Mouse (Mus musculus) bone marrow, adult 2 months (tissue): Measurements from ENCODE around the gene Pigr. TPM values are rescaled to one million over a fixed set of nuclear protein-coding genes. Genes with fewer than 3 reads are reported as not detected.

Experiments used
- H3K27ac ChIP-seq: fragments of 200-500 bp; 2 replicates; pipeline ENCODE4 v1.5.1; 2012; ENCODE audit warnings: low read depth, mild to moderate bottlenecking, control low read depth, inconsistent platforms, low read length; ENCODE audit not compliant: control insufficient read depth, poor library complexity, insufficient read depth
- H3K4me1 ChIP-seq: fragments of 200-500 bp; 2 replicates; pipeline ENCODE4 v1.6.1; 2011; ENCODE audit warnings: low read length; ENCODE audit not compliant: control insufficient read depth, insufficient read depth
- H3K4me3 ChIP-seq: fragments of 200-500 bp; replicated peaks from 2 replicates; pipeline ENCODE3; 2011; ENCODE audit warnings: mild to moderate bottlenecking, low read depth, low read length, control low read depth; ENCODE audit not compliant: control insufficient read depth
- CTCF ChIP-seq: fragments of 200-500 bp; IDR thresholded peaks from 2 replicates; pipeline ENCODE4 v1.5.1; 2011; ENCODE audit warnings: low read length, control low read depth; ENCODE audit not compliant: control insufficient read depth, insufficient read depth
- POLR2A ChIP-seq: fragments of 200-500 bp; IDR thresholded peaks from 2 replicates; pipeline ENCODE4 v1.6.1; 2011; ENCODE audit warnings: low read depth, mild to moderate bottlenecking, control low read depth, low read length, borderline replicate concordance; ENCODE audit not compliant: control insufficient read depth
- WGBS: fragments of 180-500 bp; shearing (Covaris S2); methylation state at CpG from one replicate; pipeline ENCODE4 v1.1.7; 2018; 5-methylcytosine and 5-hydroxymethylcytosine counted together
- polyA plus RNA-seq: library from polyadenylated mRNA; stranded (reverse); fragments of >200 nt; gene quantifications from 2 replicates; pipeline ENCODE4 v1.2.4, GENCODE M21; 2011; ENCODE audit warnings: low replicate concordance; ENCODE audit not compliant: missing spikeins, insufficient read depth, insufficient read length

The Pigr gene
- polyA plus RNA-seq, 1 experiment: 1.7 TPM

DNA sequence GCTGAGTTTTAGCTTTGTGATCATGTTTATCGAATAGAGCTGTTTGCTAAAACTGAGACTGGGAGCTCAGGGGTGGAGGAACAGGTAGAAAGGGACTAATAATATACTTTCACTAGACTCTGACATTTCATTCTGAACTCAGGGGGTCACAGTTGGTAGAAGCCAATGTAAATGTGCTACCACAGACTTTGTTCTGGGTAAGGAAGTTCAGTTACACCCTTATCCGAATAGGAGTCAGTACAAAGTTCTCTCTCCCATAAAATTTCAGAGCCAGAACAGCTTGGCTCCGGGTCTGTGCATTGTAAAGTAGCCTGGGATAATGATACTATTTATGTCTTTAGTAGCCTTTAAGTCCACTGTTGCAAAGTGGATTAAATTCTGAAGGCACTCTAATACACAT lies 27.9 kb upstream of the Pigr start:
- TF ChIP-seq CTCF (no peak), POLR2A (no peak)
- no peak overlapping the region for H3K27ac ChIP-seq

DNA sequence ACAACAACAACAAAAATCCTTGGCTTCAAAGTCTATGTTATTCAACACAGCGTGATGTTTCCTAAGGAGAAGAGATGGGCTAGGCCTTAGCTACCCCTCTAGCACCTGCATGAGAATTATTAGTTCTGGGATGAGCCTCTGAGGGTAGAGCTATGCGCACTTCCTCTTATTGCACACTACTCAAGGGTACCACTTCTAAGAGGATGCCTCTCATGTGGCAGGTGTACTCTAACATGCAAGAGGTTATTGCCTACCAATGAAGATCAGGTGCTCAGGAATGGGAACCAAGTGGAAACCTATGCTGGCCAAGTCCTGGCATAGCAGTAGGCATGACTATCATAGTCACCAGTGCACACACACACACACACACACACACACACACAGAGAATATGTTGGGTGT lies 27.1 kb upstream of the Pigr start:
- no peaks in the 10 kb centered on the region for H3K4me1 ChIP-seq
- WGBS: 73% methylated on average over 2 of the region's 2 CpGs
- TF ChIP-seq CTCF: no peak
- TF ChIP-seq POLR2A: no peak
- H3K4me3 ChIP-seq: no peak overlapping the region
- H3K27ac ChIP-seq: no peak overlapping the region

More for the DNA sequence above, 27.9 kb upstream of the Pigr start:
- WGBS: 48% methylated on average over 3 of the region's 3 CpGs
- H3K4me1 ChIP-seq: no peaks in the 10 kb centered on the region
- H3K4me3 ChIP-seq: no peak overlapping the region

DNA sequence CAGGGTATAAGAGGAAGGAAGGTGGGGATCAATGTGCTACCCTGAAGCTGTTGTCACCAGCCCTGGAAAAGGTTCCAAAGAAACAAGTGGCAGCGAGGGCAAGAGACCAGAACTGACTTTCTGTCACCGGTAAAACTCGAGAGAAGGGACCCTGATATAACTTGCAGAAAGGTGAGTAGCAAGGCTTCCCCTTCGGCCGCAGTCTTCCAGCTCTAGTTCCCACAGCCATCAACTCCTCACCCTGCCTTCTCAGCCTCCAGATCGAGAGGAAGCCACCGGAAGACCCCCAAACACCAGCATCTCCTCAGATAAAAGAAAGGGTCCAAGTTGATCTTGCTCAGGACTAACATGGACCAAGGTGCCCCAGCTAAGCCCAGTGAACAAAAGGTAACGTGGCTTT lies 25.9 kb upstream of the Pigr start, which contains the start of gene Fcamr:
Gene Fcamr (plus strand): TSS at position 301 of the 400 bp plus-strand sequence.
- TF ChIP-seq POLR2A (no peak), CTCF (no peak)
- no peak within 1 kb of the TSS for H3K27ac ChIP-seq
- 78% methylated on average over 8 of the region's 8 CpGs for WGBS
- no peak within 1 kb of the TSS for H3K4me3 ChIP-seq
- no peaks in the 10 kb centered on the region for H3K4me1 ChIP-seq

DNA sequence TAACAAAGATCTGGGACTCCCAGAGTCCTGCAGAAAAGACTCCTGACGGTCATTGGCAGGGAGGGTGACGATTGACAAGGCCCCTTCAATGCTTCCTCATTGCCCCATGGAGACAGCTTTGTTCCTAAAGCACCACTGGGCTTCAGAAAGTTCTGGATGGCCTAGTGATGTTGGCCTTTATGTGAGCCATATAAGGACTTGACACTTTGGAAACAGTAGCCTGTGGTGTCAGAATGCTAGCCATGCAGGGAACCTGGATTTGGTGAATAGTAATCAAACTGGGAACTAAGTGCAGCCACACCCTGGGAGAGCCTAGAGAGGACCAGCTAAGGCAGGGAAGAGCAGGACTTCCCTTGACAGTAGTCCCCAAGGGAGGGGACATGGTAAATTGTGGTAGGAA lies 25.0 kb upstream of the Pigr start:
- Histone ChIP-seq H3K27ac (no peak overlapping the region), H3K4me3 (no peak overlapping the region), H3K4me1 (no peaks in the 10 kb centered on the region)
- no peak for TF ChIP-seq CTCF
- no peak for TF ChIP-seq POLR2A
- 69% methylated on average over 2 of the region's 2 CpGs for WGBS

DNA sequence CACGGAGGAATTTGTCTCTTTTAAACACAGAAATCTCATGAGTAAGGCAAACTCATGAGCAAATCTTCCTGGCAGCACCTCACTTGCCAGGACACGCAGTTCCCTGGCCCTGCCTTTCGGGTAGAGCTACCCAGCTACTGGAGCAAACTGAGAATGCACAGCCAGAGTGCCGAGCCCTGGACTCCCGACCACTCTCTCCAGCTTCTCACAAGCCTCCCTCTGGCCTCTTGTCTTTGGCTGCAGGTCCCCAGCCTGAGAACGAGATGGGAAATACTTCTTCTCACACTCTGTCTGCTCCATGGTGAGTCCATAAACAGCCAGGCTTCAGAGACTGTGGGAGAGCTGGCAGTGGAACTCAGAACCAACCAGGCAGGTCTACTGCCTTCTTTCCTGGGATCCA lies 23.5 kb upstream of the Pigr start:
- TF ChIP-seq POLR2A: no peak
- TF ChIP-seq CTCF: no peak
- no peak overlapping the region for H3K4me3 ChIP-seq
- H3K4me1 ChIP-seq: no peaks in the 10 kb centered on the region
- 77% methylated on average over 6 of the region's 6 CpGs for WGBS
- no peak overlapping the region for H3K27ac ChIP-seq

DNA sequence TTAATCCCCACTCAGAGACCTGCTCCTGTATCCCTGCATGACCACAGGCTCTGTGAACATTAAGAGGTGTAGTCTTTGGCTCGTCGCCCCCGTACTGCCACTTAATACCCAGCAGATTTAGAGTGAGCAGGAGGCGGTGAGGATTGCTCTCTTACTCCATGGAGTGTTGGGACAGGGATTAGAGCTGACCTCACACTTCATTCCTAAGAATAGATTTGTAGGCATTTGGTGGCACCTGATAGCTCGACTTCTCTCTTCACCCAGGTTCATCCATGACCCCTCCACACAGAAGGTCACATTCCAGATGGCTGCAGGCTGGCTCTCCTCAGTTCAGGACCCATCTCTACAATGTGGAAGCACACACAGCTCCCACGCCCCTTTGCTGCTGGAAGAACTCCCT lies 22.2 kb upstream of the Pigr start:
- 87% methylated on average over 6 of the region's 6 CpGs for WGBS
- no peak overlapping the region for H3K27ac ChIP-seq
- H3K4me1 ChIP-seq: no peaks in the 10 kb centered on the region
- TF ChIP-seq POLR2A (no peak), CTCF (no peak)
- H3K4me3 ChIP-seq: no peak overlapping the region

DNA sequence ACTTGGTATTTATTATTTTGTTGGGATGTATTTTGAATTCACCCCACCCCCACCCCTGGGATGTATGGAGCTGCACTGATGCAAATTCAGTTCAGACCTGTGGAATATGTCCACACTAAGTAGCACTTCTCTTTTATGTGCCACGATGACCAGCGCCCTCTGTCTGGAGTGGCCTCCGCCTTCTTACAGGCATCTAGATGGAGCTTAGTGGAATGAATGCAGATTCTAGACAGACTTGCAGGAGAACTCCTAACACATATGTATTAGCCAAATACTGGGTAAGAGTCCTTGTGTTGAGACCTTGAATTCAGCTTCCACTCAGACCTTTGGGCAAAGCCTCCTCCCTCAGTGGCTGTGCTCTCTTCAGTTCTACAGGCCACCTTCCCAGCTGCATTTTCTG lies 15.6 kb upstream of the Pigr start:
- Histone ChIP-seq H3K4me3 (no peak overlapping the region), H3K4me1 (no peaks in the 10 kb centered on the region), H3K27ac (no peak overlapping the region)
- WGBS: 73% methylated on average over 3 of the region's 3 CpGs
- no peak for TF ChIP-seq POLR2A
- TF ChIP-seq CTCF: no peak

DNA sequence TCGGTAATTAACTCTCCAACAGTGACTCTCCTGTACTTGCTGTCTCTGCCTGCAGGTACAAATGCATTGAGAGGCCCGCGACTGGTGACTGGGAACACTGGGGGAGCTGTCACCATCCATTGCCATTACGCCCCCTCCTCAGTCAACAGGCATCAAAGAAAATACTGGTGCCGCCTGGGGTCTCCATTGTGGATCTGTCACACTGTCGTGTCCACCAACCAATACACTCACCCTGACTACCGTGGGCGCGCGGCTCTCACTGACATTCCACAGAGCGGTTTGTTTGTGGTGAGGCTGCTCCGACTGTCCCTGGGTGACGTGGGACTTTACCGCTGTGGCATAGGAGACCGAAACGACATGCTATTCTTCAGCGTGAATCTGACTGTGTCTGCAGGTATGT lies 15.2 kb upstream of the Pigr start:
- no peaks in the 10 kb centered on the region for H3K4me1 ChIP-seq

DNA sequence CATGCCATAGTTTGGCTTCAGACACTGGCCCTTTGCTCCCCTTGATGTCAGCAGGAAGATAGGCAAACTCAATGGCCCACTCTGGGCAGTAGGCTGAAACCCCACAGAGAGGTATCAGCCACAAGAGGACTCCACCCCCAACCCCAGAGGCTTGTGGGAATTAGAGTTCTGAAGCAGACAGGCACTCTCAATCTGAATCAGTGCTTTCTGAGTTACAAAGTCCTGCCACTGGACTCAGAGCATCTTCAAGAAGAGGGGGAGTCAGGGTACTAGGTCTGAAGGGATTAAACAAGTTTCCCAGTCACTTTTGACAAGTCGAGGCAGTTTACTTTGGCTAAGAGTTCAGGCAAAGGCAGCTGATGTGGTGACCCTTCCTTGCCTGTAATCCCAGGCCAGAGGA lies 6.7 kb upstream of the Pigr start:
- TF ChIP-seq CTCF: no peak
- TF ChIP-seq POLR2A: no peak
- WGBS: 74% methylated on average over 1 of the region's 1 CpGs
- Histone ChIP-seq H3K4me1 (peaks cover 2% of the 10 kb centered on the region), H3K27ac (no peak overlapping the region), H3K4me3 (no peak overlapping the region)

More for the DNA sequence above, 15.2 kb upstream of the Pigr start:
- Histone ChIP-seq H3K27ac (no peak overlapping the region), H3K4me3 (no peak overlapping the region)
- no peak for TF ChIP-seq CTCF
- no peak for TF ChIP-seq POLR2A
- 88% methylated on average over 17 of the region's 17 CpGs for WGBS
